Mouse (Mus musculus) T-helper 1 cell (primary cell): Measurements from ENCODE around the gene Cldn1.

ENCODE experiments used
- in situ Hi-C: fragments of 300-600 bp; cut with MboI, MseI; formaldehyde crosslinking; loops from one replicate; pipeline ENCODE4 v1.15.1; 2025; ENCODE audit warnings: high pct_unique_total_duplicates

The Cldn1 gene

GRCm38 (mm10) chr16:26371325-26372053 lies at the start of gene Cldn1:
Cldn1 (minus strand) TSS chr16:26371841.
- in situ Hi-C loops, result no loop called here

DNA sequence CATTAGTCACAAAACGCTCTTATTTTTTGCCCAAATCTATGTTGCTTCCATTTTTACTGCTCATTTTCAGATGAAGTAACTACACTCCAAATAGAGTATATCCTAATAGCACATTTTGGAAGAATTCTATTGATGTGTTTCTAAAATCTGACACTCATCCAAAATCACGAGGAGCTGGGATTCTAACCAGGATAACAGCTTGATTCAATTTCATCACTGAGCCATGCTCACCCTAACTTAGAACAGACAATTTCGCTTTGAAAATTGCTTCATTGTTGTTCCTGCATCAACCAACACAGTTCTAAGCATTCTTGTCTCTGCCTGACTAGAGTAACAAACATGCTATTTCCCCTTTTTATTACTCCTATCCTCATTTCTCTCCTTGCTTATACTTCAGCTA lies 47.0 kb upstream of the Cldn1 start:
- in situ Hi-C loops, result no loop called here

GRCm38 (mm10) chr16:26404070-26404469 lies 32.4 kb upstream of the Cldn1 start:
- in situ Hi-C loops, result no loop called here

DNA sequence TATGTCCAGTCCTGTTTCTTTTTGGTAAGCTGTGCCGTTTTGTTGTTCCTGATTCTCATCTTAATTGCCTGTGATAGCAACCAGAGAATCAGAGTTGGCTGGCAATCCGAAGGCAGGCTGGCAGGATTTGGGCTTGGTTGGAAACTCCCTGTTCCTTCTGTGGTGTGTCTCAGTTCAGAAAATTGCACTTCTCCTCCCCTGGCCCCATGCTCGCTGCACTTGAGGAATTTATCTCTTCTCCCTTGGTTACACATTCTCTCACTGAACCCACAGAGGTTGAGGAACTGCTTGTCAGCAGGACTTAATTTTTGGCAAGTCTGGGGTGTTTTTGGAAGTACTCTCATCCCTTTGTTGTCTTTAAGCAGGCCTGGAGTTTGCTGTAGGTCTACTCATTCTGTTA lies 29.3 kb upstream of the Cldn1 start:
- in situ Hi-C loops, result no loop called here

DNA sequence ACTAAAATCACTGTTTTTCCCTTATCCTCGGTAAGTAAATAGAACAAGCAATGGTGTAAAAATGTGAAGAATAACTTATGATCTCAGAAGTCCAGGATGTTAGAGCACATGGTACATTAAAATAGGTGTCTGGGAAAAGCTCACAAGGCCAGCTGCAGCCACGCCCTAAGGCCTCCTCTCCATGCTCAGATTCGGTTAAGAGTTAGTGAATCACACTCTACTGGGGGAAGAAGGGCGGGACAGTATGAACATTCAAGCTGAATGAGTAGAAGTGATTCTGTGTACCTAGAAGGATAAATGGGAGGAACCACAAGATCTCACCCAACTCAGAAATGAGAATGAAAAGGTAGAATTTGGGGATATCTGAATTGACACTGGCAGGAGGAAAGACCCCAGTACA lies 28.9 kb upstream of the Cldn1 start:
- in situ Hi-C loops, result no loop called here

GRCm38 (mm10) chr16:26390936-26391335 lies 19.3 kb upstream of the Cldn1 start:
- in situ Hi-C loops, result loop anchor here (5.0 kb wide), 1 partner anchor 51 kb away; no protein-coding TSS in a partner anchor

DNA sequence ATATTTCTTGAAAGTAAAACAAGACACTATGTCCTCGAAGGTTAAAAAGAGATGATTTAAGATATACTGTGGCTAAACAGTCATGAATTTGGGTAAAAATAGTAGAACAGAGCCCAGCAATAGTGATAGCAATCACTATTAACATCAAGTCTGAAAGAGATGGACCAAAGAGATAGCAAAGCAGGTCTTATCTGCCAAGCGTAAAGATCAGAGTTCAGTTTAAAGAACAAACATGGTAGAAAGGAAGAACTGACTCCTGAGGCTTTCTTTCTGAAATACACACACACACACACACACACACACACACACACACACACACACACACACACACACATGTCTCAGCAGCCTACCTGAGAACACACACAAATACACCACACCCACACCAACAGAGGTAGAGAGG lies 14.5 kb upstream of the Cldn1 start:
- in situ Hi-C loops, result no loop called here

- in situ Hi-C loops, result no loop called here
These were observed 12.5 kb upstream of the Cldn1 start for GRCm38 (mm10) chr16:26384112-26384649.

DNA sequence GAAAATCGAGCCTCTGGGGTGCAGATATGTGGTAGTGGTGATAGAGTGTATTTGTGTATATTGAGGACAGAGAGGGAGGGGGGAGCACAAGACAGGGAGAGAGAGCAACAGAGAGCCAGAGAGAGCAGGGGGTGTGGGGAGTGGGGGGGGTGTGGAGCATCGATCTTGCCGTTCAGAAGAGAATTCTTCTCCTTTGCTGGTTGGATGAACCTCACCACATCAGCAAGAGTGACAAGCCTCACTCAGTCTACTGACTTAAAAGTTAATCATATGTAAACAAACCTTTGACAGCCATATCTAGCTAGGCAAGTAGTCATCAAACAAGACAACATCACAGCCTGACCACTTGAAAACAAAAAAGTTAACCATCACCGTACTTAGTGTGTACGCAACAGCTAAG lies 5.5 kb upstream of the Cldn1 start:
- in situ Hi-C loops, result no loop called here

- in situ Hi-C loops, result no loop called here
These were observed 1.5 kb downstream of the Cldn1 start for GRCm38 (mm10) chr16:26370127-26370526.

- in situ Hi-C loops, result no loop called here
These were observed 2.5 kb downstream of the Cldn1 start for GRCm38 (mm10) chr16:26369044-26369730.

DNA sequence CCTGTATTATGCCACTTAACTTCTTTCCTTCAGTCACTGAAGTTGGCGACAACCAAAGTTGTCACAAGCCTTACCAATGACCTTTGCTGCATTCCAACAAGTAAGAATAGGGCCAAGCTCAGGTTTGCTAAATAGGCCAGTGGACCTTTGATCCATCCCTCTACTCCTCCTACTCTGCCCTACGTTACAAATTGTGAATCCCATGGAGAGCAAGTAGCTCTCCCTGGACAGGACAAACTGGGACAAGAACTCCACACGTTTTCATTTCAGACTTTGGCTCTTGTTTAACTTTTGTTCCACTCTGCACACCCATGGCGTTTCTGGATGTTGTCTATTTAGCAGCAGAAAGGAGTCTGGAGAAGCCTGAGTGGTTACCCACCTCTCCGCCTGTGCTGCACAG lies 3.5 kb downstream of the Cldn1 start:
- in situ Hi-C loops, result no loop called here

DNA sequence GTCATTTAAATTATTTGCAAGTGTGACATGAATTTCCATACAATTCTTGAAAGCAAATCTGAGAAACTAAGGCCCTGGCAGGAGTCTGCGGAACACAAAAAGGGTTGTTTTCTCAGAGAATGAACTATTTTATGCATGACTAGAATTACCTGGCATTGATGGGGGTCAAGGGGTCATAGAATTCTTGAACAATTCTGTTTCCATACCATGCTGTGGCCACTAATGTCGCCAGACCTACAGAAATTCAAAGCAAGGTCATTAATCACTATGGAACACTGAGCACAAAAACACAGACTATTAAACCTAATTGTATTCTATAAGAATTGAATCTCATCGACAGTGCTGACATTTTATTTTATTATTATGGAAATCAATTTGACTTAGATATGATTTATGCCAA lies 10.9 kb downstream of the Cldn1 start:
- in situ Hi-C loops, result no loop called here

GRCm38 (mm10) chr16:26359619-26360018 lies 12.0 kb downstream of the Cldn1 start:
- in situ Hi-C loops, result no loop called here

- in situ Hi-C loops, result no loop called here
These were observed 12.7 kb downstream of the Cldn1 start for GRCm38 (mm10) chr16:26358898-26359297.

DNA sequence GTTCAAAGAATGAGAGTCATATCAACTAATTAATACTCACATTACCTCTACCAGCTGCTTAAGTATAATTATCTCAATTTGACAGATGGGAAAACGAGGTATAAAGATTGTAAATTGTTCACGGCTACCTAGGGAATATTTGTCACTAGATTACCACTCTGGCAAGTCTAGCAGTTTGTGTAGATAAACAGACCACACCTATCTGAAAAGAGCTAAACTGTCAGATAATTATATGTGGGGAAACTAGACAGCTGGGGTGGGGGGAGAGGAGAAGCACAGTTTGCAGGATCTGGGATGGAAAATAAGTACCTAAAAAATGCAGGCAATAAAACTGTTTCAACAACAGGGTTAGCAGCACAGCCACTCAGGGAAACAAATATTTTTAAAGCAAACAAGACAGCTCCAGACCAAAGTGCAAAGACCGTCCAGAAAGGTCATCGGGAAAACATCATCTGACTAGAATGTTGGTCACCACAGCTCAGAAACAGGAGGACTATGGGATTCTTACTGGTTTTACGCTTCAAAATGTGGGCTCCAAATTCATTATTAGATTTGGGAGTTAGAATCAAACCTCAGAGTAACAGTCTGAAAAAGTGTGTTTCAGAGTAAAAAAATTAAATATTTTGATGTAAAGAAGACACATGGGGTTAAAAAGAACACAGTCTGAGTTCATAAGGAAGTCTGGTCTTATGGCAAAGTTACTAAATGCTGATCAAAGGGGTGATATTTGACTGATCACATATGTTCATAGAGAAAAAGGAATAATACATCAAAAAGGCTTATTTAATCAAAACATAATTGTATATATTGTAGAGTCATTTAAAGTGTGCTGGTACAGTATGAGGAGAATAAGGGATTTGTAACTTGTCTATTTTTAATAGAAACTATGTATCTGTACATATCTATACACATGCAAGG lies 13.5 kb downstream of the Cldn1 start:
- in situ Hi-C loops, result no loop called here

GRCm38 (mm10) chr16:26355513-26355912 lies 16.1 kb downstream of the Cldn1 start:
- in situ Hi-C loops, result no loop called here

DNA sequence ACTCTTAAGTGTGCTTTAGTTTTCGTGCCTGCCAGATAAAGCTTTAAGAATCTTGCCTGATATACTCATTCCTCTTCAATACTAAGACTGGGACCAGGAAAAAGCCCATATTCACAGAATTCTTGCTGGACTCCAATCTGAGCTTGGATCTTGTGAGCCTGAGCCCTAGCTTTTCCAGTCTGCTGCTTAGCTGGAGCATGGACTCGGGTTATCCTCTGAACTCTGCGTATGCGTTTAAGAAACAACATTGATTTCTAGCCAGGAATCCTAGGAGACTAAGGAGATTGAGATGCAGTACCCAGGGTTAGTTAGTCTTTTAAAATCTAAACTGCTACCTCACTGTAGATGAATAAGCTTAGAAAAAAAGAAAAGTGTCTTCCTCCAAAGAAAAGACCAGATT lies 20.9 kb downstream of the Cldn1 start:
- in situ Hi-C loops, result no loop called here

DNA sequence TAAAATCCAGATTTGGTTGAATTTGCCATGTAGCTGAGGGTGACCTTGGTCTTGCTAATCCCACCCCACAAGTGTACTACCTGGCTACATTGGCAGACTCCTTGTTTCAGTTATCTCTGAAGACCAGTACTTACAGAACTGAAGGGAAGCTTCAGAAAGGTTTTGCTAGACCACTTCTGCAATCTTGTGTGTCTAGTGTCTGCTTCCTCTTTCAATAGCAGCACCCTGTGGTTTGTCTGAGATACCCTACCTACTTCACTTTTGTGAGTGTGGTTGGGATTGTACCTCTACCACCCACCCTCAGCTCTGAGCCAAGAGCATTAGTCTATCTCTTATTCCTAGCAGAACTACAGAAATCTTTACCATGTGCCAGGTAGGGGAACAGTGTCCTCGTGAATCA lies 22.8 kb downstream of the Cldn1 start:
- in situ Hi-C loops, result no loop called here

DNA sequence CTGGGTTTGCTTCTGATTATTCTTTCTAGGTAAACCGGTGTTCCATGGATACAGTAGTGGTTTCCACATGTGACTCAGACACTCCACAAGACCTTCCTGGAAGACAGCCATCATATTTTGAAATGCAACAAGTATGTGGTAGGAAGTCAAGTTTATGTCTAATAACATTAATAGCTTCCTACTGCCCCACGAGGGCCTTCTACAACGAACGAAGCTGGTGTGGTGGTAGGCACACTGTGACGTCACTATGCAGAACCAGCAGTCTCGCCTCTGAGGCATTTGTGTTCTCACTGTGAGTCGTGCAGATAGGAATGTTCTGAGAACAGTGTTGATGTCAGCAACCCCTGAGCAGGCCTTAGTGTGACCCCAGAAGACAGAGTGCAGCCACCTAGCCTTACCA lies 55.4 kb downstream of the Cldn1 start:
- in situ Hi-C loops, result no loop called here

DNA sequence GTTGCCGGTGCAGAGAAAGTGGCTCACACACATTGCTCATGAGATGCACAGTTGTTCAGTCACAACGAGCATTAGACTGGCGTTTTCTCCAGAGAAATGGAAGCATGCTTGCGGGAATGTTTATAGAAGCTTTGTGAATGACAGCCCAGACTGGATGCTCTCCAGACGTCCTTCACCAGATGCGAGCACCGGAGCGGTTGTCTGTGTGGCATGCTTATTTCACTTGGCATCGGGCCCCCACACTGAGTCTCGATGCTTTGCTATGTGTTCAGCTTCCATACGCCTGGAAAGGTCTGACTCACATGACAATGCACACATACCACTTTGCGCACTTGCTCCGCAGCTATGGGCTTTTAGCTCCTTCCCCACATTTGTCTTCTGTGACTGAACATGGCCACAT lies 56.8 kb downstream of the Cldn1 start:
- in situ Hi-C loops, result no loop called here

DNA sequence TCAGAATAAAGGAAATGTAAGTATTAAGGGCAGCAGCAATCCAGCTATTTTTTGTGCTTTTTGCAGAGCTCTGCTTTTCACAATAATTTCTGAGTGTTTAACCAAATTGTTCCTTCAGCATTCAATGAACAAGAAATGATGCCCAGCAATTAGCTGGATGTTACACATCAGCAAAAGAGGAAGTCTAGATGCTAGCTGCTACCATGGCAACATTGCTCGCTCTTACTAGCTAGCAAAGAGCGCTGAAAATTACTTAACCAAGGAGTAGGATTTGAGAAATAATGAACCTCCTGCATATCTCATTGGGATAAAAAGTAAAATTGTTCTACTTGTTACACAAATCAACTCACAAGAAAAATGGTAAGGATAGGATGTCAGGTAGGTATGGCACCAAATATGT lies 62.2 kb downstream of the Cldn1 start:
- in situ Hi-C loops, result no loop called here
